Mouse (Mus musculus) spleen, postnatal 36 days (tissue): ENCODE data around the gene Tob2.

Experiments used
- DNase-seq, 2 experiments: peaks; one replicate each; pipeline ENCODE4 v3.0.0; 2022; ENCODE audit warnings: low spot score in 2 of 2, mixed read lengths in 1 of 2

Gene Tob2

DNA sequence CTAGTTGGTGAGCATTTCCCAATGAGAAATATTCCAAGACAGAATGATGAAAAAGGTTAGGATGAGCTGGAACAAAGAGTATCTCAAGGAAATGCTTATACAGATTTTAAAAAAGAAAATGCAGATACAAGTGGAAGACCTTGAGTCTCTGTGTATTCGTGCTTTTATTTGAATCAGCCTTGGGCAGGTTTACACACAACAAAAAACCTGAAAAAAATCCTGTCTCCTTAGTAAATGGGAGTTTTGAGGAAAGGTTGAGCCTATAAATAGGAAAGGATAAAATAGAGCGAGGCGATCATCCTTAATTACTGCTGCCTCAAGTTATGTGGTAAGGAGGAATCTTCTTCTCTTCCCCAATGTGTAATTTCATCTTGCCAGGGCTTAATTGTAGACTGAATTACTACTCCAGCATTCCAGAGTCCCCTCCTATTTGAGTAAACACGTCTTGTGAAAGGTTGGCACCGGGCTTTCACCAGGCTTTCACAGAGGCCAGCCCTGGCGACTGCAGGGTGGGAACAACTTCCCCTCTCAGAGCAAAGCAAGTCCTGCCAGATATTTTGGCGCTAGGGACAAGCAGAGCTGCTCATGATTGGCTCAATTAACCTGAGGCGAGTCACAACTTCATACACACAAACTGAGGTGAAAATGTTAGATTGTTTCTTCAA is 2.0 kb upstream of the Tob2 start:
- peak in 1 of 2 experiments; percentile 29 for DNase-seq

DNA sequence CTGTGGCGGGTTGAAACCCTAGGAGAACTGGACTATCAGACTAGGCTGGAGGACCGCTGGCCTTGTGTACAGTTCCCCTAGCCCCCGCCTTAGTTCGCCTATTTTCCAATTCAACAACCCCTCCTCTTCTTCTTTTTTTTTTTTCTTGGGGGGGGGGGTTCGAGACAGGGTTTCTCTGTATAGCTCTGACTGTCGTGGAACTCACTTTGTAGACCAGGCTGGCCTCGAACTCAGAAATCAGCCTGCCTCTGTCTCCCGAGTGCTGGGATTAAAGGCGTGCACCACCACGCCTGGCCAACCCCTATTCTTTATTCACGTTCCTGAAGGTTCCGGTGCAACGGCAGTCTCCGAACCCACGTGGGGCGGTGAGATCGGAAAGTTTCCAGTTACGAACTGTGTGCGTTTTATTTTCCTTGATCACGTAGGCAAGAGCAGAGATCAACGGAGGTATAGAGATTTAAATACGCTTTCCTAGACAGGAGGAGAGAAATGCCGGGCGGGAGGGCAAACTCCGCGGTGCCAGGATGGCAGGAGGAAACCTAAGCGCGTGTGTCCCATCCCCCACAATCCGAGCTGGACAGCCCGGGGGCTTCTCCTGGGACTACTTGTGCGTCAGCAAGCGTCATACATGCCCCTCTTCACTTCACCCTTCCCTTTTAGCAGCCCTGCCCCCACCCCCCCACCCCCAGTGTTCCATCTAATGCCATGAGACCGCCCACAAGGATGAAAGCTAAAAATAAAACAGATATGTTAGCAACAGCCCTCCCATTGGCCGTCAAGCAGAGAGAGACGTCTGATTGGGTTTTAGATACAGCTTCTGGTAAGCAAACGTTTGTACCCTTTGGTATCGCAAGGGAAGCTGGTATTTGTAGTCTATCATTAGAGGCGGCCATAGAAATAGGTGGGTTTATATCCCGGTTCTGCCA is 997 bp upstream of the Tob2 start:
- peak; percentile 90 to 92 for DNase-seq

DNA sequence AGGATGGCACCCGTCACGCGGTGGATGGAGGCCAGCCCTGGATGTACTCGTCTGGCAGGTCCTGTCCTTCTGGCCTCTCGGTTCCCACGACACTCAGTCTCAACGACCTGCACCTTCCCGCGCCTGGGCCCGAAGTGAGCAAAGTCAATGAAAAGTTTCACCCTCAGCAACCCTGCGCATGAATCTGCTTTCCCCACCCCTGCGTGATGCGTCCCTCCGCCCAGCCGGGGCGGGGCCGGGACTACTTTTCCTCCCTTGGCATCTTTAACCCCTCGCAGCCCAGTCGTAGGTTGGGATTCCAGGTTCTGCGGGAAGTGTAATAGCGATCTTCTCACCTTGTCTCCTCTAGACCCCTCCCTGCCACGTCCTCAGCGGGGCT is 469 bp downstream of the Tob2 start:
- peak; percentile 88 to 93 for DNase-seq

DNA sequence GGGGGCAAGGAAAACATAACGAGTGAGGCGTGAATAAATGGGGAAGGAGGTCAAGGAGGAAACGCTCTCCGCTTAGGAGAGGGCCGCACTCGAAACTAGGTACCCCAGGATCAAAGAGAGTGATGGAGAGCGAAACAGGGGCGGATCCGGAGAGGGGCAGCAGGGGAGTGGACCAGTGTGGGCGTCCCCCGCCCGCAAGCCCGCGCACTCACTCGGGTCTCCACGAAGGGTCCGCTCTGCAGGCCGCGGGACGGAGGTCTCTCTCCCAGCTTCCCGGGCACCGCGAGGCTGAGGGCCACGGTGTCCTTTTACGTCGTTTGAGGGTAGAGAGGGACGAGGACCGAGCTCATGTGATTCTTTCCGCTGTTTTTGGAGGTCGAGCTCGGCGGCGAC is 876 bp downstream of the Tob2 start:
- DNase-seq = peak in 1 of 2 experiments; percentile 42

DNA sequence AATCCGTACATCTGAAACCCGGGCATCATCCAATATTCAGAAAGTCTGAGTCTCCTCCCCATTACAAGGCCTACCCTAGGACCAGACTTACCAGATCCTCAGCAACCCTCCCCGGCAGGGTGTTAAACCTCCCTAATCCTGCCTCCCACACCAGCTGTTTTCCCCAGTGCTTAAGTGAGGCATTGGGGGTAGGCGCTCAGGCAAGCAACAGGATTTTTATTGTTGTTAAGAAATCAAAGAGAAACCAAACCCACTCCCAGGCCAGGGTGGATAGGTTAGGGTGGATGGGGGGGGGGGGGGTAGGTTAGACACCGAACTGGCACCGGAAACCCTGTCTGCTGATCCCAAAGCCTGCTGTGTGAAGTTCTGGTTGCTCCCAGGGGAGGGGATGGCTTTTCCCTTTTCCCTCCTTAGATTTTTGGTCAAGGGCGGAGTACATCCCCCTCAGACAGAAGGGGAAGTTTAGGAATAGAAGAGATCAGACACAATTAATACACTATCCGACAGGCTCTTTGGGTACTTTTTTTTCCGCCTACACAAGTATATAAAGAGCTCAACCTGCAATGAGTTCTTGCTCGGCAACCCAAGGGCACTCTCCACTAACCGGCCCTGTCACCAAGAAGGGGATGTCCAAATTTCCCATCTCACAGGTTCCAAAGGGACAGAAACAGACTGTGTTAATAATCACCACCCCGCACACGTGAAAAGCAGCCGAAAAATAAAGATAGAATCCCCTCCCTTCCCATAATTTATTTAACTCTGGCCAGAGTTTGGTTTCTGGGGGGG is 1.5 kb downstream of the Tob2 start:
- no peak for DNase-seq

DNA sequence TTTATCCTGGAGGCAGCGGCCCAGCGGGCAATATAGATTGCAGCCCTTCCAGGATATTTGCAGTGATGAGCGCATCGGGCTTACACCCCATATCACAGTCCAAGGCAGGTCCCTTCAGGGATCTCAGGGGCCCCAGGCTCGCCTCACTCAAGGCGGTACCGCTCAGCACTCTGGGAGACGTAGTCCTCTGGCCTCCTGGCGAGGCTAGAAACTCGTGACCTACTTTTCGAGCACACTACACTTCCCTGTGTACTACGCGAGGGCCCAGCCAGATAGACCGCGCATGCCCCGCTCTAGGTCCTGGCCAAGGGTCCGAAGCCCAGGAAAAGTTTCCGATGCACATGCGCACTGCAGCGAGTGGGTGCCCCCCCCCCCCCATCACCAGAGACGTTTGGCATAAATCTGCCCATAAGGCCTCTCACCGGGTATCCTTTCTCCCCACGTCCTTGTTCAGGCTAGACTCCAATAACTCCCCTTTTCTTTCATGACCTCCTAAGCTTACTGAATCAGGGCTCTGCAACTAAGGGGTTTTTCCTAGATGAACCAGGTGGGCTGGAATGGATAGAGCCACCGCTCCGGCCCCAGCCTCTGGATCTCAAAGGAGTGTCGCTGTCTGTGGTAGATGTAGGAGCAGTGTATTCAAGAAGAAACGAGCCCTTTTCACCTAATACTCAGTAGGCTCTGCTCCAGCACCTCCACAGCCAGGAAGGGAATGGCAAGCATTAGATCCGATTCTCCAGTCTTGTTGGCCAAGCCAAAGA is 2.4 kb downstream of the Tob2 start:
- peak; percentile 84 to 88 for DNase-seq

DNA sequence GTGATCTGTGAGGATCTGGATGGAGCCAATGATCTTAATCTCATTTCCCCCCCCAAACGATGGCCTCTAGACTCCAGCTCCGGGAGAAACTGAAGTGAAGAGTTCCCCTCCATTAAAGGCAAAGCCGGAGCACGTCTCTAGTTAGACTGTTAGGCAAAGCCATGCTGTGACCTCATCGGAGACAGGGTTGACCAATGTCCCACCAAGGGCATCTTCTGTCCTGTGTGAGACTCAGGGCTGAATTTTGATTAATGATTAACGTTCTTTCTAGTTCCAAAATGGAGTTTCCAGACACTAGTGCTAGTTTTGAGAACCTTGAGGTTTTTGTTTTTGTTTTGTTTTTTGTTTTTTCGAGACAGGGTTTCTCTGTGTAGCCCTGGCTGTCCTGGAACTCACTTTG is 5.5 kb downstream of the Tob2 start:
- DNase-seq = no peak

DNA sequence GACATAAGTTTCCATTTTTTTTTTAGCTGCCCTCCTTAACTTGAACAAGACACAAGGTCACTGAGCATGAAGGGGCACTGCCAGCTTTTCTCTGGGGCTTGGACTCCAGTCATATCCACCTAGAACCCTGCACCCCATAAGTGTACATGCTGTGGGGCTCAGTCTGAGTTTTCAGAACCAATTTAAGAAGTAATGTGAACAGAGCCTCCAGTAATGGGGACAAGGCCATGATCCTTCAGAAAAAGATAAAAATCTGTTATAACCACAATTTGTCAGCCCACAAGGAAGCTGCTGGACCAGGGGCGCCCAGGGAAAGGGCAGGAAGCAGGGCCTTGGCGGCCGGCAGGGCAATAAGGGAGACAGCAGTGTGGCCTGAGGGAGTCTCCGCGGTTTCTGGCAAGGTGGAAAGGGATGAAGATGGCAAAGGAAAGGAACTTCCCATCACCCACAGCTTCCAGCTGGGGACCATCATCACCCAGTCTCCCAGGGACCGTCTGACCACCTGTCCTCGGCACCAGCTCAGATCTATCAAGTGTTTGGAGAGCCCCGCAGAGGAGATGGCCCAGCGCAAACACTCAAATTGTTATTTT is 6.1 kb downstream of the Tob2 start:
- no peak for DNase-seq

DNA sequence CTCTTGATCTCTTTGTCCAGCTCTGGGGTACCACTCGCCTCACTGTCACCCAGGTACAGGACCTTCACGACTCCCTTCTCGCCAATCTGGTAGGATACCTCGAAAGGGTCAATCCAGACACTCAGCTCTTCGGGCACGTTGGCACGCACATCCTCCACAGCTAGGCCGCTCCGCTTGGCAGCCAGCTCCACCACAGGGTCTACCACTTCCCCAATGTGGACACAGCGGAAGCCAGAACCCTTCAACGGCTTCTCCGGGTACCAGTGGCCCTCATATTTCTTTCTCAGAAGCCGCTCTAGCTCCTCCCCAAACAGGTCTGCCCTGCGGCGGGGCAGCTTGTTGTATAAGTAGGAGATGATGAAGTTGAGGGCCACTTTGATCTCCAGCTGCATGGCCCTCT is 7.2 kb downstream of the Tob2 start:
- no peak for DNase-seq

DNA sequence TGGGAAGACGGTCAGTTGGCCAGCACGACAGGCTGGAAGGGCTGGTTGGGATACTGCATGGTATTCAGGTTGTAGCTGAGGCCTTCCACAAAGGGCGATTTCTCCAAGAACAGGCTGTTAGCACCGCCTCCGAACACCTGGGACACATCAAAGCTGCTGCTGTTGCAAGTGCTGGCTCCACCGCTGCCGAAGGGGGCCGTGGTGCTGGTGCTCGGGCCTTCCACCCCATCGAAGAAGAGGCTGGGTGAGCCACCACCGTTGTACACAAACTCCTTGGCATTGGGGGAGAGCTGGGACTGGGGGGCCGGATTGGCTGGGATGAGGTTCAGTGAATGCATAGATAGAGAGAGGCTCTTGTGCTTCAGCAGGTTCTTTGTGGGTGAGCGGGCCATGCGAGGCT is 7.9 kb downstream of the Tob2 start:
- DNase-seq = no peak

DNA sequence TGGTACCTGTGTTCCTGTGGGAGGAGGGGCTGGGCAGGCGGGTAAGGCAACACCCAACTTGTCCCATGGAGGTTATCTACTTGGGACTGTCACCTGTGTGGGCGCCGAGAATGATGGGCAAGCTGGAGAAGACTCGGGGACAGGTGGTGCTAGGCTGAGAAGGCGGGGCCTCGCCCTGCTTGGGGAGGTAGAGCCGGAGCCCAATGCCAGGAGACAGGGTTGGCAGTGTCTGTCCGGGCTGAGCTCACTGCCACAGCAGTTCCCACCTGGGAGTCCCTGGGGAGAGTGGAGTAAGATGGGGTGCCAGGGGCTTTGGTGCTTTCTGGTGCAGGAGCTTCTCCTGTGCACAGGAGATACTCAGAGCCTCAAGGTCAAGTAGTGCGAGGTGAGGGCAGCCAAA is 9.5 kb downstream of the Tob2 start:
- no peak for DNase-seq

DNA sequence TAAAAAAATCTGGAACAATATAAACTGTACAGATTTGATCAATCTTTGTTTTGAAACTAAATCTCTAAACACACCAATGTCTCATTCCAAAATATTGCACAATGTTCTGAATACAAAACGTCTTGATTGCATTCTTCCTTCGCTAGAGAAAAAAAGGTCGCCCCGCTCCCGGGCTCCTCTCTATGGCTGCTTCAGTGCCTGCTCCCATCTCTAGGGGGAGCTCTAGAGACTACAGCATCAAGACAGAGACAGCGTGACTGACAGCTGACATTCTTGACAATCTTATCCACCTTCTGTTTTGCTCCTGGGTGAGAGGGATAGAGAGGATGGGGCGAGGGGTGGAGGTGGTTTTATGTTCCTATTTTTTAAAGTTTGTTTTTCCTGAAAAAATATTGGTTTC is 10.3 kb downstream of the Tob2 start:
- peak; percentile 54 to 67 for DNase-seq

DNA sequence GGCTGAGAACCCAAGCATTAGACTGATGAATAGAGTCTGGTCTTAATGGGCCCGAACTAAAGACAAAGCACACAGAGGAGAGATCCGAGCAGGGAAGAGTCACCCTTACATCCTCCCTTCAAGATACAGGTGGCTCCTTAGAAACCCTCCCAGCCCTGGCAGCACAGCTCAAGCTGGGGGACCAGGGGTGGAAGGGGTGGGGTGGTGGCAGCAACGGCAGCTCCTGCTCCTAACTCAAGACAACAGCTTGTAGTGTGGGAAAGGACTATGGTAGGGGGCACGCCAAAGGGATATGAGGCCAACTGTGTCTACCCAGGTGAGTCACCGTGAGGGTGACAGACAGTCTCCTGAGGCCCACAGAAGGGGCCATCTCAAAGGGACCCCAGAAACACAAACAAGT is 10.7 kb downstream of the Tob2 start:
- no peak for DNase-seq

DNA sequence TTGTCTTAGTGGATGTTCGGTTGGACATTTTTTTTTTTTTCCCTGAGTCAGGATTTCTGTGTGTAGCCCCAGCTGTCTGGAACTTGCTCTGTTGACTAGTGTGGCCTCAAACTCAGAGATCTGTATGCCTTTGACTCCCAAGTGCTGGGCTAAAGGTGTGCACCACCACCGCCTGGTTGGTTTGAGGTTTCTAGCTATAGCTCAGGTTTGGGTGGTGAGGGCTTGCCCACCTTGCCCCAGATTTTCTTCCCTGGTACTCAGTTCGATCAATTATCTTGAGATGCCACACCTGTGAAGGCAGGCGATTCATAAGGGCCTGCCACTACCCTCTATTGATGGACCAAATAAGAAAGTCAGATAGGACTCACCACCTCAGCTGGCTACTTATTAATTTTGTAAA is 11.4 kb downstream of the Tob2 start:
- DNase-seq = no peak

DNA sequence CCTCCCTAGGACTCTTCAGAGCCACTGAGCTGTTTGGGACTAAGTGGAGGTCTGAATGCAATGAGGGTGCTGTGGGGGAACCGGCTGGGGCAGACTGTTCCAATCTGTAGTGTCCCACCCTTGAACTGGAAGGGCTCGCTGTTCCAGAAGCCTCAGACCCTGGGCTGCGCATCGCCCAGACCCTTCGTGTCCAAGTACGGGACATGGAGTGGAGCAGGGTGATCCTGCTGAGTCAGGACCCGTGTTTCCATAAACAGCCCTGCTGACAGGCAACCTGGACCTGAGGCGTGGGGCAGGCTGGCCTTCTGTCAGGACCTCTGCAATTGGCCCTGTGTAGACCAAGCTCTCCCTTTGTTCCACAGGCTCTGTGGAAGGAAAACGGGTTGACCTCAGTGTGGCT is 11.8 kb downstream of the Tob2 start:
- no peak for DNase-seq

DNA sequence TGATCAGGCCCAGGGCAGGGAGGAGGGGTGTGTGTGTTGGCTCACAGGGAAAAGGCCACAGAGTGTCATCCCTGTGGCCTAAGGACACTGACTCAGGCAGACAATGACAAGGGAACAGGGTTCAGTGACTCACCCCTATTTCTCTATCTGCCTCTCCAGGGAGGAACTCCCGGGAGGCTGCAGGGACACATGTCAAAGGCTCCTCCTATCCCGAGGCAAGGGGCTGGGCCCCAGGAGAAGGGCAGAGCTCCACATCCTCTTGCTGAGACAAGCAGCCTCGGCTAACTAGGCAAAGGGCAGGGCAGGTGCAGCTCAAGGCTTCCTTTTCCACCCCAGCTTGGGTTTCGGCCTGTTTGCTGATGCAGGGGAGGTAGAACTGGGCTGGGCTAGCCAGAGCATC is 12.9 kb downstream of the Tob2 start:
- no peak for DNase-seq

DNA sequence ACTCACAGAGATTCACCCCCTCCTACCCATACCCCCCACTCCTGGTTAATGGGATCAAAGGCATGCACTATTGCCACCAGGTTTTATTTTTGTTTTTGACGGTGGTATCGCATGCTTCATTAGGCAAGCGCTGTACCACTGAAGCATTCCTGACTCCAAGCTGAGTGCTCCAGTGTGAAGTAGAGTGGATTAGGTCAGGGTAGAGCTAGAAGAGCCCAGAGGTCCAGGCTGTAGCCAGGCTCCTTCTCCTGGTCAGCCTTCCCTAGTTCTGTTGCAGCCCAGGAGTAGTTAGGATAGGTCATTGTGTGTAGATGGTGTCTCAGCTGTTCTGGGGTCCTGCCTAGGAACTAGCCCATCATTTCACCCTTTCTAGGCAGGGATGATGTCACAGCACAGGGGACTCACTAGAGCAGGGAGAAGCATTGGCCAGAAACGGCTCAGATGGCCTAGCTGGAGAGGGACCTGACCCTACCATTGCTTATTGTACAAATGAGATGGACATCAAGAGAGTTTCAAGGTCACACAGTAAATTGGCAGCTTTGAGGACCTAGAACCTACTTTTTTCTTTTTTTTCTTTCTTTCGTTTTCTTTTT is 13.5 kb downstream of the Tob2 start:
- DNase-seq = no peak

DNA sequence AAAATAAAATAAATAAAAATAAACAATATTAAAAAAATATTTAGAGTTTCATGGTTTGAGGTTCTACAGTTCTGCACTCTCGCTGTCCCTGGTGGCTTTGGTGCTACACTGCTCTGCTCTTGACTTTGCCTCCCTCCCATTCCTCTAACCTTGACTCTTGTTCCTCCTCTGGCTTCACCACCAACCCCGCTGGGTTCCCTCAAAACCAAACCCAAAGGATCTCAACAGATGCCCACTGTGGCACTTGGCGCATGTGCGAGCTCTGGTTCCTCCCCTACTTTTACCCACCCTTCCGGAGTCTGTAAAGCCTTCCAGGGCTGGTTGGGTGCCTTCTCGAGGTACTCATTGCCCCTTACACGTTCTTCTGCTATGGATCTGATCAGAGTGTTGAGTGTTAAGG is 16.3 kb downstream of the Tob2 start:
- no peak for DNase-seq

DNA sequence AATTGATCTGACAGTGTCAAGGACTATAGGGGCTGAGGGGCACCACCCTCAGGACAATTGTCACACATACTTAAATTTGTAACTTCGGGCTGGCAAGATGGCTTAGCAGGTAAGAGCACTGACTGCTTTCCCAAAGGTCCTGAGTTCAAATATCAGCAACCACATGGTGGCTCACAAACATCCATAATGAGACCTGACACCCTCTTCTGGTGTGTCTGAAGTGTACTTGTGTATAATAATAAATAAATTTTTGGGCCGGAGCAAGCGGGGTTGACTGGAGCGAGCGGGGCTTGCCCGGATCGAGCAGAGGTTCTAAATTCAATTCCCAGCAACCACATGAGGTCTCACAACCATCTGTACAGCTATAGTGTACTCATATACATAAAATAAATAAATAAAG is 18.3 kb downstream of the Tob2 start:
- DNase-seq = no peak

DNA sequence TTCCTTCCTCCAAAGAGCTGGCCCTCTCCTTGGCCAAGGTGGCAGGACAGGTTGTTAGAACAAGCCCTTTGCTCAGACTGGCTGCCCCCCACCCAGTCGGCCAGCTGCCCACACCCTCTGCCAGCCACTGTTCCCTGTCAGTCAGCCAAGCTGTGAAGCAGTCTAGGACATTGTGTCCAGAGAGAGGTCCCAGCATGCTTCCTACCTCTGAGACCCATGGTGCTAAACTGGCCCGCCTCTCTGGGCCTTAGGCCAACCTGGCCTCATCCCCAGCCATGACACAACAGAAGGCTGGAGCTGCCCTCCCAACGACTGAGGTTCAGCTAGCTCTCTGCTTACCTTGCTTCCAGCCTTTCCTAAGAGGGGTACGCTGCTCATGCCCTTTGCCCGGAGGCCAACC is 19.0 kb downstream of the Tob2 start:
- no peak for DNase-seq
